Mouse (Mus musculus) bone marrow, adult 2 months (tissue): ENCODE data around the gene Itgae. TPM values are rescaled to one million over a fixed set of nuclear protein-coding genes. Genes with fewer than 3 reads are reported as not detected.

Experiments used
- H3K27ac ChIP-seq: fragments of 200-500 bp; 2 replicates; pipeline ENCODE4 v1.5.1; 2012; ENCODE audit warnings: low read depth, mild to moderate bottlenecking, control low read depth, inconsistent platforms, low read length; ENCODE audit not compliant: control insufficient read depth, poor library complexity, insufficient read depth
- H3K4me1 ChIP-seq: fragments of 200-500 bp; 2 replicates; pipeline ENCODE4 v1.6.1; 2011; ENCODE audit warnings: low read length; ENCODE audit not compliant: control insufficient read depth, insufficient read depth
- H3K4me3 ChIP-seq: fragments of 200-500 bp; replicated peaks from 2 replicates; pipeline ENCODE3; 2011; ENCODE audit warnings: mild to moderate bottlenecking, low read depth, low read length, control low read depth; ENCODE audit not compliant: control insufficient read depth
- CTCF ChIP-seq: fragments of 200-500 bp; IDR thresholded peaks from 2 replicates; pipeline ENCODE4 v1.5.1; 2011; ENCODE audit warnings: low read length, control low read depth; ENCODE audit not compliant: control insufficient read depth, insufficient read depth
- POLR2A ChIP-seq: fragments of 200-500 bp; IDR thresholded peaks from 2 replicates; pipeline ENCODE4 v1.6.1; 2011; ENCODE audit warnings: low read depth, mild to moderate bottlenecking, control low read depth, low read length, borderline replicate concordance; ENCODE audit not compliant: control insufficient read depth
- WGBS: fragments of 180-500 bp; shearing (Covaris S2); methylation state at CpG from one replicate; pipeline ENCODE4 v1.1.7; 2018; 5-methylcytosine and 5-hydroxymethylcytosine counted together
- polyA plus RNA-seq: library from polyadenylated mRNA; stranded (reverse); fragments of >200 nt; gene quantifications from 2 replicates; pipeline ENCODE4 v1.2.4, GENCODE M21; 2011; ENCODE audit warnings: low replicate concordance; ENCODE audit not compliant: missing spikeins, insufficient read depth, insufficient read length

Gene Itgae
- polyA plus RNA-seq, 1 experiment: 1.2 TPM

DNA sequence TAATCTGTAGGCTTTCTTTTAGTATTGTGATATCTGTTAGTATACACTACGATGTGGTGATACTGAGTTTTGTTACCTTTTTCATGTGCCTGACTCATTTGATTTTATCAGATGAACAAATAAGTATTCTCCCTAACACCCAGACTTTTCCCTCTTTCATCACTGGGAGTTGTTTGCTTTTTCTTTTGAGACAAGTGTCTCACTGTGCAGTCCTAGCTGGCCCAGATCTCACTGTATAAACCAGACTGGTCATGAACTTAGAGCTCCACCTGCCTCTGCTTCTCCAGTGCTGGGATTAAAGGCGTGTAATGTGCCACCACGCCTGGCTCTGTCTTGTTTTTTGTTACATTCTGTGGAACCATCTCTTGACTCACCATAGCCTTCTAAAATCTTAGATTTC lies 30.8 kb upstream of the Itgae start:
- WGBS: 84% methylated on average over 3 of the region's 3 CpGs
- TF ChIP-seq POLR2A (no peak), CTCF (no peak)

DNA sequence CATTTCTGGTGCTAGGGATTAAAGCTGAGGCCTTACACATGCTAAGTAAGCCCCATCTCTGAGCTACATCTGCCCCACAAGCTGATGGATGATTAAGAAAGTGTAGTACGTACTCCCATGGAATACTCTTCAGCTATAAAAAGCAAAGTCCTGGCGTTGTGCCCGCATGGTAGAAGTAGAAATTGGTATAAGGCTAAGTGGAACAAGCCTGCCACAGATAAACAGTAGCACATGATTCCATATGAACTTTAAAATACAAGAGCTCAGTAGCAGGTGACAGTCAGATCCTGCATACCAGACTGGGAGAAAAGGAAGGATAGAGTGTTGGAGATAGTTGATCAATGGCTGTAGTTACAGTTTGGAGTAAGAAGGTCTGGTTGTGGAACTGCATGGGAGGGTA lies 29.0 kb upstream of the Itgae start:
- Histone ChIP-seq H3K4me1 (no peaks in the 10 kb centered on the region), H3K4me3 (no peak overlapping the region), H3K27ac (no peak overlapping the region)
- 87% methylated on average over 3 of the region's 3 CpGs for WGBS
- TF ChIP-seq POLR2A: no peak
- TF ChIP-seq CTCF: no peak

More for the DNA sequence above, 30.8 kb upstream of the Itgae start:
- Histone ChIP-seq H3K4me3 (no peak overlapping the region), H3K27ac (no peak overlapping the region), H3K4me1 (no peaks in the 10 kb centered on the region)

DNA sequence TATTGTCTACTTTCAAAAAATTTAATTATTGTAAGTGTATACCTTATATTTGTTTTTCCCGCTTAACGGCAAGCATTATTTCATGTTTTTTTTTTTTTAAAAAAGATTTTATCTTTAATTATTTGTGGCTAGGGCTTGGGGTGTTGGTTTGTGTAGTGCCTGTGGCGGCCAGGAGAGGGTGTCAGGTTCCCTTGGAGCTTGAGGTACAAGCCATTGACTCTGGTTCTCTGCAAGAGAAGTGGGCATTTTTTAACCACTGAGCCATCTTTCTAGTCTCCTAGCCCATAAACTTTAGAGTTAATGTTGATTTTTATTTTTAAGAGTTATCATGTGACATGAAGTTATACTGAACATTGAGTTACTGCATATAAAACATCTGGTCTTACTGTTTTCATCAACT lies 18.5 kb upstream of the Itgae start:
- H3K27ac ChIP-seq: no peak overlapping the region
- no peaks in the 10 kb centered on the region for H3K4me1 ChIP-seq
- 70% methylated on average over 3 of the region's 3 CpGs for WGBS
- H3K4me3 ChIP-seq: no peak overlapping the region
- peak; percentile 50 for TF ChIP-seq CTCF
- TF ChIP-seq POLR2A: no peak

DNA sequence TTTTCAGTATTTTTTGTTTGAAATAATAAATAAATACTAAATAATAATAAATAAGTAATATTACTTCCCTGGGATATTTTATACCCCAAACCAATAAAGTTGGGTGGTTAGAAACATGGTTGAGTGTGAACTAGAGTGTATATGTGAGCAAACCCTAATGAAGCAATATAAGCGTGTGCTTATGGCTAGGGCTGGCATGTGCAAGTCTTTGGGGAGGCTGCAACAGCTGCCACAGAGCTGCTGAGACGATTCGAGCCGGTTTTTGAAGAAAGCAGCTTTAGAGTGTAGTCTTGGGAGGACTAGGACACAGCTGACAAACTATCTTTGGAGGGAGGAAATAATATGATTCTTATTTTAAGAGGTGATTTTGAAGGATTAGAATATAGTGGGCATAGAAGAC lies 14.1 kb upstream of the Itgae start:
- H3K27ac ChIP-seq: no peak overlapping the region
- H3K4me1 ChIP-seq: no peaks in the 10 kb centered on the region
- no peak overlapping the region for H3K4me3 ChIP-seq
- TF ChIP-seq POLR2A (no peak), CTCF (no peak)
- 88% methylated on average over 4 of the region's 4 CpGs for WGBS

DNA sequence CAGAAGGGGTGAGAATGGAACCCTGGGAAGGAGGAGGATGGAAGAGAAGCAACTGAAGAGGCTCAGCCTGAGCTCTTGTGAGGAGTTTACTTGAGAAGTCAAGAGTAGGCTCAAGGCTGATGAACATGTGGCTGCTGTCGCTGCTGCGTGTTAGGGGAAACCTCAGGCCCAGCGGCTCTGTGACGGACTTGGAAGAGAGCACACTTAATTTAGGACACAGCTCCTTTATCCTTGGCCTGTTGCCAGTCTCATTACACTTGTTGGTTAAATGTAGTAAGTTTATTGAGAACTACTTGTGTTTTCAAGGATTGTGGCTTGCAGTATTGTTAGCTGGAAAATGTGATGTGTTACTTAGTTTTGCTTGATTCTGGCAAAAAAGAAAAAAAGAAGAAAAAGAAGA lies 13.7 kb upstream of the Itgae start:
- Histone ChIP-seq H3K4me3 (no peak overlapping the region), H3K4me1 (no peaks in the 10 kb centered on the region), H3K27ac (no peak overlapping the region)
- TF ChIP-seq POLR2A (no peak), CTCF (no peak)
- 91% methylated on average over 4 of the region's 4 CpGs for WGBS

DNA sequence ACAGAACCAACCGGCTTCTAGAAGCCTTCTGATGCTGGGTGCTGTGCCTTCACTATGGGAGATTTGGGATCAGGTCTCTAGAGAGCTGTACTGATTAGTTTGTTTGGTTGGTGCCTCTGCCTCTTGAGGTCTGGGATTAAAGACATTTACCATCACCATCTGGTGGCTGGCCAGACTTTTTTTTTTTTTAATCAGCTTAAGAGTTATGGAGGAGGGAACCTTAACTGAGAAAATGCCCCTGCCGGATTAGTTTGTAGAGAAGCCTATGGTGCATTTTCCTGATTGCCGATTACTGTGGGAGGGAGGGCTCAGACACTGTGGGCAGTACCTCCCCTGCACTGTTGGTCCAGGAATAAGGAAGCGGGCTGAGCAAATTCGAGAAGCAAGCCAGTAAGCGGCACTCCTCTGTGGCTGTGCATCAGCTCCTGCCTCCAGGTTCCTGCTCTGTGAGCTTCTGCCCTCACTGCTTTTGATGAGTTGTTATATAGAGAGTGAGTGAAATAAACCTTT lies 13.1 kb upstream of the Itgae start:
- Histone ChIP-seq H3K27ac (no peak overlapping the region), H3K4me3 (no peak overlapping the region), H3K4me1 (no peaks in the 10 kb centered on the region)
- TF ChIP-seq CTCF (no peak), POLR2A (no peak)
- WGBS: 80% methylated on average over 6 of the region's 6 CpGs

DNA sequence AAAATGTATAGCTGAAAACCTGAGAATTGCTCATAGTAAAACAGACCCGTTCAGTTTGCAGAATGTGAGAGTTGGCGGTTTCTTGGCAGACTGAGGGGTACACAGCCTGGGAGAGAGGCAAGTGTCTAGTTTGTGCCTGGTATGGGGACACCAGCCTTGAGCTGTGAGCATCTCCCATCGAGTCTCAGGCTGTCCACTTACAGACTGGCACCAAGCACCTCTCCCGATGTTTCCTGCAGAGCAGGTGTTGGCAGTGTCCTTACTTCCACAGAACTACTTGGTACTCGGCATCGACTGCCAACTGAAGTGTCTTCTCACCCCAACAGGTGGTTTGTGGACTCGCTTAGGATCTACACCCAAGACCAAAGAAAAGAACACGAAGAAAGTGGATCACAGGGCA lies 11.8 kb upstream of the Itgae start:
- TF ChIP-seq CTCF: no peak
- TF ChIP-seq POLR2A: no peak
- Histone ChIP-seq H3K27ac (no peak overlapping the region), H3K4me1 (no peaks in the 10 kb centered on the region), H3K4me3 (no peak overlapping the region)
- 90% methylated on average over 8 of the region's 8 CpGs for WGBS

DNA sequence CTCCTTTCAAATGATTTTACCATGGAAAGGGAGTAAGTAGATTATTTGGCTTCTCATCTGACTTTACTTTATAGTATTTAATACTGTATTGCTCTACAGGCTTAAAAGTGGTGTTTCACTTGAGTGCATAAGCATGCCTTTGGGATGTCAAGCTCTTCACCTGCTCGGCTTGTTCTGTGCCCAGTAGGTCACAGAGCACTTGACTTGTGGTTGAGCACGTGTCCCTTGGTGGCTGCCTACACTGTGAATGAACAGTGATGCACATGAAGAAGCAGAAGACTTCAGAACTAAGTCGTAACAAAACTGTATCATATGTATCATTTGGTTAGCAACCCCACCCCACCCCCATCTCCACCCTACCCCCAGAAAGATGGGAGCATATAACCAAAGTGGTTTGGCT lies 10.1 kb upstream of the Itgae start:
- Histone ChIP-seq H3K4me3 (no peak overlapping the region), H3K27ac (no peak overlapping the region), H3K4me1 (no peaks in the 10 kb centered on the region)
- TF ChIP-seq CTCF (no peak), POLR2A (no peak)
- WGBS: 81% methylated on average over 3 of the region's 3 CpGs

DNA sequence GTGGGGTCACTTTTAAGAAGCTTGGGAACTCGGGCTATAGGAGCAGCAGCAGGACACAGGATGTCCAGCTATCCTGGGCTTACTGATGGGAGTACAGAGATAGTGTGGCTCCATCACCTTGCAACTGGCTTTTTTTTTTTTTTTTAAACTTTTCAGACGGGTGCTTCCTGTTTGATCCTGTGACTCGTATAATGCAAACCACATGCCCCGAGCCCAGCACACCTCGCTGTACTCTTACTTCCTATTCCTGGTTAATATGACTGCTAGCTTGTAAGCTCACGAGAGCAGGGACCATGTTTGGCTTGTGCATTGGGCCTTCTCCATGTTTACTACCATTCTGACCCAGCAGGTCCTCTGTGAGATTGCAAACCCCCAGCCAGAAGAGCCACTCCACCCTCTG lies 6.1 kb upstream of the Itgae start:
- H3K4me1 ChIP-seq: no peaks in the 10 kb centered on the region
- WGBS: 6% methylated on average over 6 of the region's 6 CpGs
- TF ChIP-seq CTCF (no peak), POLR2A (no peak)
- no peak overlapping the region for H3K27ac ChIP-seq
- no peak overlapping the region for H3K4me3 ChIP-seq
